Mouse (Mus musculus) forebrain, postnatal 0 days (tissue): ENCODE data around the gene Atp6v1d. TPM values are rescaled to one million over a fixed set of nuclear protein-coding genes. Genes with fewer than 3 reads are reported as not detected.

Experiments used
- ATAC-seq: fragments of 200-750 bp; cut with Nextera tagmentation; 2 replicates; pipeline ENCODE4 v1.8.0; 2017; ENCODE audit warnings: mild to moderate bottlenecking, moderate library complexity
- DNase-seq: peaks from one replicate; pipeline ENCODE4 v3.0.0-alpha.2; 2015
- H3K27ac ChIP-seq: fragments of 300-500 bp; sonication (generic); 2 replicates; pipeline ENCODE4 v1.5.1; 2014; ENCODE audit warnings: low read depth, mild to moderate bottlenecking, antibody characterized with exemption, low read length, moderate library complexity, mixed read lengths
- H3K27me3 ChIP-seq: fragments of 300-500 bp; sonication (generic); 2 replicates; pipeline ENCODE4 v1.6.1; 2014; ENCODE audit warnings: mild to moderate bottlenecking, low read length, mixed read lengths; ENCODE audit not compliant: insufficient read depth
- H3K36me3 ChIP-seq: fragments of 300-500 bp; sonication (generic); 2 replicates; pipeline ENCODE4 v1.6.1; 2014; ENCODE audit warnings: mild to moderate bottlenecking, moderate library complexity; ENCODE audit not compliant: insufficient read depth
- H3K4me1 ChIP-seq: fragments of 300-500 bp; sonication (generic); 2 replicates; pipeline ENCODE4 v1.6.1; 2014; ENCODE audit warnings: antibody characterized with exemption; ENCODE audit not compliant: insufficient read depth
- H3K4me2 ChIP-seq: fragments of 300-500 bp; sonication (generic); 2 replicates; pipeline ENCODE4 v1.6.1; 2014; ENCODE audit warnings: low read depth, mild to moderate bottlenecking, moderate library complexity
- H3K4me3 ChIP-seq: fragments of 300-500 bp; sonication (generic); 2 replicates; pipeline ENCODE4 v1.5.1; 2014; ENCODE audit warnings: low read depth, low read length, mixed read lengths
- H3K9ac ChIP-seq: fragments of 300-500 bp; sonication (generic); 2 replicates; pipeline ENCODE4 v1.6.1; 2014; ENCODE audit warnings: mild to moderate bottlenecking
- H3K9me3 ChIP-seq: fragments of 300-500 bp; sonication (generic); 2 replicates; pipeline ENCODE4 v1.6.1; 2016; ENCODE audit warnings: low read length
- CTCF ChIP-seq: sonication (generic); IDR thresholded peaks from 2 replicates; pipeline ENCODE4 v1.5.1; 2016; ENCODE audit warnings: antibody characterized with exemption, control low read depth, low read depth
- WGBS: fragments of 180-500 bp; shearing (Covaris S2); extraction: QIAGEN DNeasy Blood & Tissue Kit; methylation state at CpG from one replicate; pipeline ENCODE4 v1.1.7; 2014; 5-methylcytosine and 5-hydroxymethylcytosine counted together
- polyA plus RNA-seq: library from polyadenylated mRNA; unstranded; fragments of >200 nt; fragmentation: Nextera tagmentation; extraction: Ambion mirVana; gene quantifications from 2 replicates; pipeline ENCODE4 v1.2.1, GENCODE M21; 2015
- total RNA-seq: library from RNA; depleted of rRNA; stranded (reverse); fragments of >200 nt; gene quantifications from 2 replicates; pipeline ENCODE4 v1.2.3, GENCODE M21; 2014; rRNA removed

Gene Atp6v1d
- total and polyA plus RNA-seq, 2 experiments from 2014 or later: 91.3 to 162 TPM

- Histone ChIP-seq H3K36me3 (no peaks in the 10 kb centered on the region), H3K4me1 (no peaks in the 10 kb centered on the region), H3K4me2 (no peak overlapping the region), H3K27ac (no peak overlapping the region), H3K9me3 (no peaks in the 10 kb centered on the region), H3K4me3 (no peak overlapping the region), H3K9ac (no peak overlapping the region), H3K27me3 (no peaks in the 10 kb centered on the region)
- no peak for TF ChIP-seq CTCF
- ATAC-seq (no peak), DNase-seq (no peak)
Measured at GRCm38 (mm10) chr12:78801836-78802235, 59.6 kb downstream of the Atp6v1d start.

GRCm38 (mm10) chr12:78800036-78800435 is 61.4 kb downstream of the Atp6v1d start:
- TF ChIP-seq CTCF: no peak
- no peaks in the 10 kb centered on the region for H3K9me3 ChIP-seq
- WGBS: 79% methylated on average over 3 of the region's 3 CpGs
- H3K4me3 ChIP-seq: no peak overlapping the region
- no peak overlapping the region for H3K27ac ChIP-seq
- H3K27me3 ChIP-seq: no peaks in the 10 kb centered on the region
- H3K4me1 ChIP-seq: no peaks in the 10 kb centered on the region
- DNase-seq (no peak), ATAC-seq (no peak)
- no peaks in the 10 kb centered on the region for H3K36me3 ChIP-seq
- no peak overlapping the region for H3K9ac ChIP-seq
- no peak overlapping the region for H3K4me2 ChIP-seq

GRCm38 (mm10) chr12:78794236-78794635 is 67.2 kb downstream of the Atp6v1d start:
- 9% methylated on average over 1 of the region's 1 CpGs for WGBS
- peak; percentile 1 for DNase-seq
- no peaks in the 10 kb centered on the region for H3K4me1 ChIP-seq
- no peak for TF ChIP-seq CTCF
- no peak overlapping the region for H3K4me2 ChIP-seq
- H3K4me3 ChIP-seq: no peak overlapping the region
- H3K36me3 ChIP-seq: no peaks in the 10 kb centered on the region
- no peak overlapping the region for H3K9ac ChIP-seq
- no peak overlapping the region for H3K27ac ChIP-seq
- ATAC-seq: no peak
- no peaks in the 10 kb centered on the region for H3K27me3 ChIP-seq
- no peaks in the 10 kb centered on the region for H3K9me3 ChIP-seq

- H3K27ac ChIP-seq: no peak overlapping the region
- no peak for ATAC-seq
- H3K27me3 ChIP-seq: no peaks in the 10 kb centered on the region
- H3K9ac ChIP-seq: no peak overlapping the region
- no peaks in the 10 kb centered on the region for H3K4me1 ChIP-seq
- no peak overlapping the region for H3K4me3 ChIP-seq
- H3K9me3 ChIP-seq: no peaks in the 10 kb centered on the region
- no peak for DNase-seq
- H3K4me2 ChIP-seq: no peak overlapping the region
- no peak for TF ChIP-seq CTCF
- H3K36me3 ChIP-seq: no peaks in the 10 kb centered on the region
- 74% methylated on average over 2 of the region's 2 CpGs for WGBS
Measured at GRCm38 (mm10) chr12:78790791-78791190, 70.6 kb downstream of the Atp6v1d start.

Other genes starting within 250 kb of the Atp6v1d start
- 0.77 TPM in 1 of 2 replicates, not detected in the other for gene Fam71d, start 170.1 kb downstream of the Atp6v1d start, total RNA-seq
- not detected in 2 replicates for gene Fam71d, start 170.1 kb downstream of the Atp6v1d start, polyA plus RNA-seq
- 11.8 and 14.7 TPM in 2 replicates for gene Mpp5, start 112.7 kb downstream of the Atp6v1d start, total RNA-seq
- 4.9 and 10.8 TPM in 2 replicates for gene Mpp5, start 112.7 kb downstream of the Atp6v1d start, polyA plus RNA-seq
- 56.6 and 84.5 TPM in 2 replicates for gene Eif2s1, start 181 bp upstream of the Atp6v1d start, total RNA-seq
- gene Eif2s1, start 181 bp upstream of the Atp6v1d start, polyA plus RNA-seq: 98.4 and 111 TPM in 2 replicates
- 1.1 and 1.2 TPM in 2 replicates for gene Plek2, start 45.3 kb upstream of the Atp6v1d start, total RNA-seq
- 1.1 and 2.7 TPM in 2 replicates for gene Plek2, start 45.3 kb upstream of the Atp6v1d start, polyA plus RNA-seq
- gene Tmem229b, start 146.0 kb upstream of the Atp6v1d start, total RNA-seq: 111 and 153 TPM in 2 replicates
- 47.5 and 54.8 TPM in 2 replicates for gene Tmem229b, start 146.0 kb upstream of the Atp6v1d start, polyA plus RNA-seq
- gene Plekhh1, start 167.5 kb upstream of the Atp6v1d start, total RNA-seq: 3.8 and 4.8 TPM in 2 replicates
- 0.47 and 0.86 TPM in 2 replicates for gene Plekhh1, start 167.5 kb upstream of the Atp6v1d start, polyA plus RNA-seq
- gene Pigh, start 228.0 kb upstream of the Atp6v1d start, total RNA-seq: 14.0 and 15.5 TPM in 2 replicates
- gene Pigh, start 228.0 kb upstream of the Atp6v1d start, polyA plus RNA-seq: 6.9 and 12.7 TPM in 2 replicates